Mouse (Mus musculus) testis, adult 2 months (tissue): ENCODE results near the gene Lacc1. TPM values are rescaled to one million over a fixed set of nuclear protein-coding genes. Genes with fewer than 3 reads are reported as not detected.
"Not testable (repeated sequence)": the region's sequence is repeated elsewhere in the genome, so short reads cannot be mapped to it uniquely, and the experiment has no call there.

Experiments used
- H3K27ac ChIP-seq: fragments of 200-500 bp; 2 replicates; pipeline ENCODE4 v1.5.1; 2012; ENCODE audit warnings: low read depth, low read length; ENCODE audit not compliant: control insufficient read depth, insufficient read depth
- H3K27me3 ChIP-seq: fragments of 200-500 bp; 2 replicates; pipeline ENCODE4 v1.6.1; 2012; ENCODE audit warnings: mild to moderate bottlenecking, low read length, moderate library complexity; ENCODE audit not compliant: control insufficient read depth, insufficient read depth
- H3K36me3 ChIP-seq: fragments of 200-500 bp; 2 replicates; pipeline ENCODE4 v1.6.1; 2012; ENCODE audit warnings: mild to moderate bottlenecking, low read length; ENCODE audit not compliant: control insufficient read depth, insufficient read depth
- H3K4me1 ChIP-seq: fragments of 200-500 bp; 2 replicates; pipeline ENCODE4 v1.6.1; 2012; ENCODE audit warnings: low read length; ENCODE audit not compliant: control insufficient read depth, insufficient read depth
- H3K4me3 ChIP-seq: fragments of 200-500 bp; 2 replicates; pipeline ENCODE4 v1.5.1; 2012; ENCODE audit warnings: low read depth, mild to moderate bottlenecking, low read length, moderate library complexity, mixed read lengths; ENCODE audit not compliant: control insufficient read depth
- CTCF ChIP-seq: fragments of 200-500 bp; IDR thresholded peaks from 2 replicates; pipeline ENCODE4 v1.5.1; 2012; ENCODE audit warnings: low read depth, mild to moderate bottlenecking, inconsistent platforms, low read length, moderate library complexity; ENCODE audit not compliant: control insufficient read depth, insufficient read depth, insufficient replicate concordance
- POLR2A ChIP-seq: fragments of 200-500 bp; IDR thresholded peaks from 2 replicates; pipeline ENCODE4 v1.6.1; 2012; ENCODE audit warnings: low read depth, mild to moderate bottlenecking, inconsistent platforms, low read length, moderate library complexity; ENCODE audit not compliant: control insufficient read depth
- polyA plus RNA-seq: library from polyadenylated mRNA; depleted of rRNA; stranded (reverse); fragments of >200 nt; gene quantifications from 2 replicates; pipeline ENCODE4 v1.2.3, GENCODE M21; 2012

Lacc1 gene
- polyA plus RNA-seq, 1 experiment = 2.9 TPM

DNA sequence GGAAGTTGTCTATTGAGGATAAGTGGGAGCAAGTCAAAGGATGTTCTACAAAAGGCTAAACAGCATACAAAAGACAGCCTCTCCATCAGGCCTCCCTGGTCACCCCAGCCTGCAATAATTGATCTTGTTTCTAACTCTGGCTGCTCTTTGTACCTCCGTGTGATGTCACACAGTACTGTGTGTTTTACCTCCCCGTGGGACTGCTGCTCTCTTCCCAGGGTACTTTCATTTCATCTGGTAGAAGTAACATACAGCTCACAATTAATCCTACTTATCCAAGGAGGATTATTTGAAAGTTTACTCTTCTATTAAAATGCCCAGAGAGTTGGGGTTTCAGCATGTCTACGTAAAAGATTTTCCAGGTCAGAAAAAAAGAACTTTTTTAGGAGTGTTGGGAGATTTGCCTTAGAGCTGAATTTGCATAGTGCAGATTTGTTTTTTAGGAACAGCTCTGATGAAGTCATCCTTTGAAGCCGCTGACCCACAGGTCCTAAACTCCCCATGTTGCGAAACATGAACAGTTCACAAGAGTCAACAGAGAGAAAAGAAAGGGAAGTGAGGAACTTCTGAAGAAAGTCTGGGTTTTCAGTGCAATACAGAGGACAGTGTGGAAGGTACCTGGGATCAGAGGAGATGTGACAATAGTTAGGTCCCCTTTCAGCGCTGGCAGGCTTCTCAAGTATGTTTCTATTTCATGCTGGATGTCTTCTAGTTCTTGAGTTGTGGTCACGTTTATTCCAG lies 2.4 kb downstream of the Lacc1 start:
- Histone ChIP-seq H3K4me1 (peaks cover 5% of the 10 kb centered on the region; the same call in 1 of the 2 replicates), H3K36me3 (no peaks in the 10 kb centered on the region), H3K27ac (no peak overlapping the region), H3K4me3 (no peak overlapping the region), H3K27me3 (no peaks in the 10 kb centered on the region)
- TF ChIP-seq POLR2A = no peak
- no peak for TF ChIP-seq CTCF

- no peaks in the 10 kb centered on the region for H3K36me3 ChIP-seq
- H3K4me3 ChIP-seq = no peak overlapping the region
- H3K27me3 ChIP-seq = no peaks in the 10 kb centered on the region
- TF ChIP-seq CTCF = no peak
- TF ChIP-seq POLR2A = no peak
- H3K27ac ChIP-seq = no peak overlapping the region
- peaks cover 5% of the 10 kb centered on the region; the same call in 1 of the 2 replicates for H3K4me1 ChIP-seq
Observed at GRCm38 (mm10) chr14:77033391-77033790, 3.3 kb downstream of the Lacc1 start.

GRCm38 (mm10) chr14:77032433-77032832 lies 4.3 kb downstream of the Lacc1 start:
- Histone ChIP-seq H3K36me3 (no peaks in the 10 kb centered on the region), H3K4me3 (no peak overlapping the region), H3K4me1 (peaks cover 5% of the 10 kb centered on the region; the same call in 1 of the 2 replicates), H3K27ac (no peak overlapping the region), H3K27me3 (no peaks in the 10 kb centered on the region)
- no peak for TF ChIP-seq CTCF
- no peak for TF ChIP-seq POLR2A

DNA sequence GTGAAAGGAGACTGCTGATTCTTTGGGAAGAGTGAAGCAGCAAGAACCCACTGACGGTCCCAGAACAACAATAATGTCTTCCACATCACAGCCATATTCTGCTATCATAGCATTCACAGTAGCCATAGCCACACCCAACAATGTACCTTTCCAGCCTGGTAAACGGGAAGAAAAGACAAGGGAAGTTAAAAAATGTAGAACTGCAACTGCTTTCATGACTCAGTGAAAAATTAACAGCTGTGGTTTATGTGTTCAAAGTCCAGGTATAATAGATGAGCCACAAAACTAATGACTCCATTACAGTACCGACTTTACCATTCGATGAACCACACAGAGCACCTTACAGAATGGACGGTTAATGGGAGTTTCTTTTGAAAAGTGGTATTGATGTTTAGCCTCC lies 5.9 kb downstream of the Lacc1 start:
- Histone ChIP-seq H3K4me1 (0 out of 2 replicates have a peak, but pooled peaks cover 2% of the 10 kb centered on the region), H3K4me3 (no peak overlapping the region), H3K27ac (no peak overlapping the region), H3K36me3 (no peaks in the 10 kb centered on the region), H3K27me3 (no peaks in the 10 kb centered on the region)
- TF ChIP-seq CTCF = no peak

- no peak overlapping the region for H3K4me3 ChIP-seq
- H3K27ac ChIP-seq = no peak overlapping the region
- H3K27me3 ChIP-seq = no peaks in the 10 kb centered on the region
- no peaks in the 10 kb centered on the region for H3K4me1 ChIP-seq
- H3K36me3 ChIP-seq = no peaks in the 10 kb centered on the region
- TF ChIP-seq CTCF (no peak), POLR2A (no peak)
Observed at GRCm38 (mm10) chr14:77029319-77030054, 7.2 kb downstream of the Lacc1 start.

DNA sequence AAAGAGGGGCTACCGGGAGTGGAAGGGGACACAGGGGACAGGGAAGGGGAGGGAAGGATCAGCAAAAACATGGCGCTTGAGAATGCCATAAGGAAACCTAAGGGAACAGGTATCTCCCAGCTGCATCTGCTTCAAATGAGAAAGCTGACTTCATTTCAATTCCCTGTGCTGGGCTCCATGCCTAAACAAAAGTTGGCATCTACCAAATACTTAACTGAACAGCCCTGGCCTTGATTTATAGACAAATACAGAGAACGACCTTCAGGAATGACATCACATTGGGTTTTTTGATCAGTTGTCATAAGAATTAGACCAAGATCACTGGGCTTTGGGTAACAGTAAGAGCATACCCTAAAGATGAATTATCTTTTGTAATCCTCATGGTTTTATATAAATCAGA lies 12.2 kb downstream of the Lacc1 start:
- TF ChIP-seq CTCF = no peak
- no peak for TF ChIP-seq POLR2A
- Histone ChIP-seq H3K4me3 (no peak overlapping the region), H3K27ac (no peak overlapping the region), H3K4me1 (no peaks in the 10 kb centered on the region), H3K27me3 (no peaks in the 10 kb centered on the region), H3K36me3 (no peaks in the 10 kb centered on the region)

DNA sequence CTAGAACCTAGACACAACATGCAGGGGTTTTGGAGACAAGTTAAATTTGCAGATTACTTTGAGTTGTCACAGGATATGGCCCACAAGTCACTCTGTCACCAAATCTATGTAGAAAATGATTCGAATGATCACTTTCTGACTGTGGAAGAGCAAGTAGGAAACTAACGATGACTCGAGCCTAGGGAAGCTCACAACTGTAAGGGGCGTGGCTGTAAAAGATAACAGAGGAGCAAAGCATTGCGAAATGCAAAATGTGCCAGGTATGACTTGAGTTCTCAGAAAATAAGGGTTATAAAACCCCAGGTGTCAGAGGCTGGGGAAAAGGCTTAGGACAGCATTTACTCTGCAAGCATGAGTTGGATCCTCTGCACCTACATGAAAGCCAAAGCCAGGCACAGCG lies 19.5 kb downstream of the Lacc1 start:
- H3K4me1 ChIP-seq = no peaks in the 10 kb centered on the region
- H3K27me3 ChIP-seq = no peaks in the 10 kb centered on the region
- no peak for TF ChIP-seq CTCF
- no peak for TF ChIP-seq POLR2A
- H3K27ac ChIP-seq = no peak overlapping the region
- H3K36me3 ChIP-seq = no peaks in the 10 kb centered on the region
- H3K4me3 ChIP-seq = no peak overlapping the region

DNA sequence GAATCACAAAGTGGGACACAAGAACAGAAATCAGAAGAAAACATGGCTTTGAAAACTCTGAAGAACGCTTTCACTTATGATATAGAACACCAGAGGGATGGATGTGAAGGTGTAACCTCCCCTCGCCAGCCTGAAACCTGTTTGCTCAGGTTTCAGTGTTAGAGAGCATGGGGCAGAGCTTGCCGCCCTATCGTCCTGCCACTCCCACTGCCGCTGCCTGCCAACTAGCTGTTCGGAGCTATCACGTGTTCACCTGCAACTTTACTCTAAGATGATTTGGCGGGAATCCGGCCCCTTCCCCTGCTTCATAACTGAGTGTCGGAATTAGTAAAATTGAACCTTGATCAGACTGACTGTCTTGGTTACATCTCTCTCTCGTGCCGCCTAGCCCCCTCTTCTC lies 19.9 kb downstream of the Lacc1 start:
- H3K36me3 ChIP-seq, H3K4me3 ChIP-seq, H3K27me3 ChIP-seq, H3K4me1 ChIP-seq, H3K27ac ChIP-seq: not testable (repeated sequence)
